Mouse (Mus musculus): ENCODE results near the gene Cpa2. TPM values are rescaled to one million over a fixed set of nuclear protein-coding genes. Genes with fewer than 3 reads are reported as not detected.

Cpa2 gene
- total RNA-seq, 1 experiment from 2014 or later: 0.56 TPM

GRCm38 (mm10) chr6:30576477-30577203 lies 35.3 kb downstream of the Cpa2 start:
- no peak for DNase-seq

GRCm38 (mm10) chr6:30579961-30580840 lies 38.8 kb downstream of the Cpa2 start:
- DNase-seq: no peak

GRCm38 (mm10) chr6:30580841-30581176 lies 39.4 kb downstream of the Cpa2 start:
- no peak for DNase-seq

GRCm38 (mm10) chr6:30586886-30587442 lies 45.6 kb downstream of the Cpa2 start:
- DNase-seq: no peak

- DNase-seq: no peak
Observed at GRCm38 (mm10) chr6:30589819-30590218, 48.4 kb downstream of the Cpa2 start.

GRCm38 (mm10) chr6:30591851-30592404 lies 50.5 kb downstream of the Cpa2 start:
- no peak for DNase-seq

GRCm38 (mm10) chr6:30592417-30592974 lies 51.1 kb downstream of the Cpa2 start:
- no peak for DNase-seq

- no peak for DNase-seq
Observed at GRCm38 (mm10) chr6:30594364-30594763, 53.0 kb downstream of the Cpa2 start.

- no peak for DNase-seq
Observed at GRCm38 (mm10) chr6:30596230-30596898, 55.0 kb downstream of the Cpa2 start.

- peak; percentile 20 for DNase-seq
Observed at GRCm38 (mm10) chr6:30600033-30600432, 58.7 kb downstream of the Cpa2 start.

GRCm38 (mm10) chr6:30600995-30601394 lies 59.6 kb downstream of the Cpa2 start:
- no peak for DNase-seq

GRCm38 (mm10) chr6:30604342-30604867 lies 63.0 kb downstream of the Cpa2 start:
- DNase-seq: no peak

GRCm38 (mm10) chr6:30605111-30605510 lies 63.7 kb downstream of the Cpa2 start:
- DNase-seq: no peak

- no peak for DNase-seq
Observed at GRCm38 (mm10) chr6:30605672-30606071, 64.3 kb downstream of the Cpa2 start.

- no peak for DNase-seq
Observed at GRCm38 (mm10) chr6:30610710-30611109, 69.3 kb downstream of the Cpa2 start, which contains the start of gene Cpa5. TSS of gene Cpa5 (plus strand) at chr6:30611010.

- no peak for DNase-seq
Observed at GRCm38 (mm10) chr6:30611212-30611611, 69.8 kb downstream of the Cpa2 start.

Other genes with a start within 250 kb of the Cpa2 start
- 116 and 124 TPM in 2 replicates for gene Ube2h, start 237.0 kb upstream of the Cpa2 start, total RNA-seq (2021)
- 16.4 and 22.4 TPM in 2 replicates for gene Zc3hc1, start 150.6 kb upstream of the Cpa2 start, total RNA-seq (2021)
- 72.4 and 72.6 TPM in 2 replicates for gene Klhdc10, start 139.7 kb upstream of the Cpa2 start, total RNA-seq (2021)
- 24.1 and 24.7 TPM in 2 replicates for gene Tmem209, start 31.8 kb upstream of the Cpa2 start, total RNA-seq (2021)
- gene Ssmem1, start 31.7 kb upstream of the Cpa2 start, total RNA-seq (2021): 0.33 TPM in 1 of 2 replicates, not detected in the other
- 1.7 and 2.1 TPM in 2 replicates for gene Cpa4, start 26.8 kb downstream of the Cpa2 start, total RNA-seq (2021)
- gene Cpa5, start 69.4 kb downstream of the Cpa2 start, total RNA-seq (2021): not detected in 2 replicates
- 0.30 TPM in 1 of 2 replicates, not detected in the other for gene Cpa1, start 97.6 kb downstream of the Cpa2 start, total RNA-seq (2021)
- 6.8 and 8.2 TPM in 2 replicates for gene Cep41, start 152.2 kb downstream of the Cpa2 start, total RNA-seq (2021)
- gene Mest, start 182.0 kb downstream of the Cpa2 start, total RNA-seq (2021): 73.3 and 85.6 TPM in 2 replicates

Data from adrenal gland, postnatal 14 days (tissue).